Mouse (Mus musculus) forebrain, embryonic 11.5 days (tissue): ENCODE data around the gene Pld3. TPM values are rescaled to one million over a fixed set of nuclear protein-coding genes. Genes with fewer than 3 reads are reported as not detected.

Experiments used
- ATAC-seq: fragments of 200-750 bp; cut with Nextera tagmentation; replicated peaks from 2 replicates; pipeline ENCODE4 v1.8.0; 2017; ENCODE audit warnings: moderate TSS enrichment; ENCODE audit not compliant: low FRiP score
- DNase-seq: peaks from one replicate; pipeline ENCODE4 v3.0.0-alpha.2; 2017; ENCODE audit warnings: low spot score
- H3K27ac ChIP-seq: fragments of 300-500 bp; sonication (generic); 2 replicates; pipeline ENCODE4 v1.5.1; 2014; ENCODE audit warnings: low read depth, low read length
- H3K27me3 ChIP-seq: fragments of 300-500 bp; sonication (generic); 2 replicates; pipeline ENCODE4 v1.6.1; 2014; ENCODE audit warnings: mild to moderate bottlenecking, low read length, mixed read lengths; ENCODE audit not compliant: control insufficient read depth, insufficient read depth
- H3K36me3 ChIP-seq: fragments of 300-500 bp; sonication (generic); 2 replicates; pipeline ENCODE4 v1.6.1; 2014; ENCODE audit warnings: mild to moderate bottlenecking, low read length, moderate library complexity, mixed read lengths; ENCODE audit not compliant: control insufficient read depth, insufficient read depth
- H3K4me1 ChIP-seq: fragments of 300-500 bp; sonication (generic); replicated peaks from 2 replicates; pipeline ENCODE4 v1.6.1; 2014; ENCODE audit warnings: low read length, mixed read lengths; ENCODE audit not compliant: control insufficient read depth, insufficient read depth
- H3K4me2 ChIP-seq: fragments of 300-500 bp; sonication (generic); 2 replicates; pipeline ENCODE4 v1.6.1; 2014; ENCODE audit warnings: low read depth, mild to moderate bottlenecking, low read length, moderate library complexity, mixed read lengths; ENCODE audit not compliant: severe bottlenecking
- H3K4me3 ChIP-seq: fragments of 300-500 bp; sonication (generic); 2 replicates; pipeline ENCODE4 v1.5.1; 2014; ENCODE audit warnings: low read depth, low read length
- H3K9ac ChIP-seq: fragments of 300-500 bp; sonication (generic); 2 replicates; pipeline ENCODE4 v1.6.1; 2014; ENCODE audit warnings: low read length
- H3K9me3 ChIP-seq: fragments of 300-500 bp; sonication (generic); 2 replicates; pipeline ENCODE4 v1.6.1; 2016; ENCODE audit warnings: low read length, mixed read lengths; ENCODE audit not compliant: control insufficient read depth
- WGBS: fragments of 180-500 bp; shearing (Covaris S2); extraction: QIAGEN DNeasy Blood & Tissue Kit; methylation state at CpG from one replicate; pipeline ENCODE4 v1.1.7; 2014; 5-methylcytosine and 5-hydroxymethylcytosine counted together
- polyA plus RNA-seq: library from polyadenylated mRNA; unstranded; fragments of >200 nt; fragmentation: Nextera tagmentation; extraction: Ambion mirVana; gene quantifications from 2 replicates; pipeline ENCODE4 v1.2.1, GENCODE M21; 2014

Pld3 gene
- polyA plus RNA-seq, 1 experiment from 2014 or later, result 56.4 TPM

- Histone ChIP-seq H3K9ac (no peak overlapping the region), H3K9me3 (no peaks in the 10 kb centered on the region), H3K4me1 (no peaks in the 10 kb centered on the region), H3K4me3 (no peak overlapping the region), H3K27me3 (no peaks in the 10 kb centered on the region), H3K4me2 (no peak overlapping the region), H3K36me3 (no peaks in the 10 kb centered on the region), H3K27ac (no peak overlapping the region)
- DNase-seq, result peak; percentile 88
- 27% methylated on average over 10 of the region's 10 CpGs for WGBS
- peak; percentile 66; the same call in 1 of the 2 replicates for ATAC-seq
Measured at GRCm38 (mm10) chr7:27526039-27526827, 26.8 kb downstream of the Pld3 start.

- H3K9ac ChIP-seq, result no peak overlapping the region
- no peaks in the 10 kb centered on the region for H3K4me1 ChIP-seq
- ATAC-seq (no peak), DNase-seq (no peak)
- H3K36me3 ChIP-seq, result no peaks in the 10 kb centered on the region
- H3K27me3 ChIP-seq, result no peaks in the 10 kb centered on the region
- H3K27ac ChIP-seq, result no peak overlapping the region
- 93% methylated on average over 13 of the region's 13 CpGs for WGBS
- no peak overlapping the region for H3K4me2 ChIP-seq
- H3K4me3 ChIP-seq, result no peak overlapping the region
- H3K9me3 ChIP-seq, result no peaks in the 10 kb centered on the region
Measured at GRCm38 (mm10) chr7:27523805-27524204, 29.2 kb downstream of the Pld3 start.

DNA sequence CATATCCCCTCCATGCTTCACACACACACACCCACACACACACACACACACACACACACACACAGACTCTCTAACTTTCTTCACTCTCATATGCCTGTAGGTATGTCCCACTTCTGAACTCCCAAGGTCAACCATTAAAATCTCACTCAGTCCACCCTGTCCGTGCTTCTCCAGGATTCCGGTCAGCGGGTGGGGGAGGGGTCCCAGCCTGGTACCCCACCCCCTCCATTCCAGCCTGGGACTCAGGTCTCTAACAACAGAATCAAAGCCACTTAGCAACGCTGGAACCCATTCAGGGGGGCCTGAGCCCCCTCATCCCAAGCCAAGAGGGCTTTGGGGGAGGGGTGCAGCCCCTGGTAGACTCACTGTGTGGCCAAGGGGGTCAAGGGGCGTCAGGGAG, 30.1 kb downstream of the Pld3 start, which contains the start of gene Hipk4:
Gene Hipk4 (plus strand): TSS at position 301 of the 400 bp plus-strand sequence.
- DNase-seq, result no peak
- no peak for ATAC-seq
- WGBS, result 63% methylated on average over 5 of the region's 5 CpGs

GRCm38 (mm10) chr7:27520599-27520998, 32.4 kb downstream of the Pld3 start:
- no peak for ATAC-seq

More for the DNA sequence above, 30.1 kb downstream of the Pld3 start, which contains the start of gene Hipk4:
- H3K27ac ChIP-seq, result no peak within 1 kb of the TSS
- H3K9me3 ChIP-seq, result no peaks in the 10 kb centered on the region
- no peak within 1 kb of the TSS for H3K4me3 ChIP-seq
- no peaks in the 10 kb centered on the region for H3K36me3 ChIP-seq
- H3K27me3 ChIP-seq, result no peaks in the 10 kb centered on the region
- no peak within 1 kb of the TSS for H3K9ac ChIP-seq
- no peak within 1 kb of the TSS for H3K4me2 ChIP-seq
- no peaks in the 10 kb centered on the region for H3K4me1 ChIP-seq

DNA sequence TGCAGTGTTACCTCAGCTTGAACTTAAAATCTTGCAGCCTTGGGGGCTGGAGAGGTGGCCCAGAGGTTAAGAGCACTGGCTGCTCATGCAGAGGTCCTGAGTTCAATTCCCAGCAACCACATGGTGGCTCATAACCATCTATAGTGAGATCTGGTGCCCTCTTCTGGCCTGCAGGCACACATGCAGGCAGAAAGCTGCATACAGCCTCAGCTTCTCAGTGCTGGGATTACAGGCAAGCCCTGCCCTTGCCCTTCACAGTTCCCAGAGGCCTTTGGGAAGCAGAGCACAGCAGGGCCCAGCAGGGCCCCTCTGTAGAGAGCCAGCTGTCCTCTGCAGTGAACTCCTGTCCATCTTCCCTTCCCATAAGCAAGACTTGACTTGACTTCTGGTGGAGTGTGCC, 32.9 kb downstream of the Pld3 start:
- no peak overlapping the region for H3K9ac ChIP-seq
- ATAC-seq (no peak), DNase-seq (no peak)
- H3K27me3 ChIP-seq, result no peaks in the 10 kb centered on the region
- no peaks in the 10 kb centered on the region for H3K9me3 ChIP-seq
- no peak overlapping the region for H3K27ac ChIP-seq
- no peaks in the 10 kb centered on the region for H3K36me3 ChIP-seq
- H3K4me1 ChIP-seq, result no peaks in the 10 kb centered on the region
- H3K4me2 ChIP-seq, result no peak overlapping the region
- no peak overlapping the region for H3K4me3 ChIP-seq

More at GRCm38 (mm10) chr7:27520599-27520998, 32.4 kb downstream of the Pld3 start:
- Histone ChIP-seq H3K4me3 (no peak overlapping the region), H3K27ac (no peak overlapping the region), H3K4me1 (no peaks in the 10 kb centered on the region), H3K27me3 (no peaks in the 10 kb centered on the region), H3K9ac (no peak overlapping the region), H3K4me2 (no peak overlapping the region), H3K9me3 (no peaks in the 10 kb centered on the region), H3K36me3 (no peaks in the 10 kb centered on the region)
- 80% methylated on average over 1 of the region's 1 CpGs for WGBS
- DNase-seq, result no peak

GRCm38 (mm10) chr7:27518314-27518713, 34.7 kb downstream of the Pld3 start:
- H3K36me3 ChIP-seq, result no peaks in the 10 kb centered on the region
- WGBS, result 84% methylated on average over 9 of the region's 9 CpGs

GRCm38 (mm10) chr7:27514961-27515360, 38.1 kb downstream of the Pld3 start:
- Histone ChIP-seq H3K9me3 (no peaks in the 10 kb centered on the region), H3K4me2 (no peak overlapping the region), H3K27me3 (no peaks in the 10 kb centered on the region), H3K9ac (no peak overlapping the region), H3K36me3 (no peaks in the 10 kb centered on the region), H3K4me3 (no peak overlapping the region), H3K4me1 (no peaks in the 10 kb centered on the region), H3K27ac (no peak overlapping the region)
- no peak for ATAC-seq
- no peak for DNase-seq
- WGBS, result 78% methylated on average over 9 of the region's 9 CpGs

More at GRCm38 (mm10) chr7:27518314-27518713, 34.7 kb downstream of the Pld3 start:
- DNase-seq (no peak), ATAC-seq (no peak)
- Histone ChIP-seq H3K4me1 (no peaks in the 10 kb centered on the region), H3K27me3 (no peaks in the 10 kb centered on the region), H3K27ac (no peak overlapping the region), H3K4me3 (no peak overlapping the region), H3K4me2 (no peak overlapping the region), H3K9me3 (no peaks in the 10 kb centered on the region), H3K9ac (no peak overlapping the region)

DNA sequence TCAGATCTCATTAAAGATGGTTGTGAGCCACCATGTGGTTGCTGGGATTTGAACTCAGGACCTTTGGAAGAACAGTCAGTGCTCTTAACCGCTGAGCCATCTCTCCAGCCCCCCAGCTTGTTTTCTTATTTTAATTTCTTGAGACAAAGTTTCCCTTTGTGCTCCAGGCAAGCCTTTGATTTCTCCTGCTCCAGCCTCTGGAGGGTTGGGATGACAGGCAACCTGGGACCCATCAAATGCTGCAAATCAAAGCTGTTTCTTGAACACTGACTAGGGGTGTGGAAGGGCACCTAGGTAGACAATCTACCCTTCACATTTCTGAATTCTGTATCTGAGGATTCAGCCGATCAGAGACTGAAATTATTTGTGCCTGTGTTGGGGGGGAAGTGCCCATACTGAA, 42.2 kb downstream of the Pld3 start:
- WGBS, result 90% methylated on average over 2 of the region's 2 CpGs

DNA sequence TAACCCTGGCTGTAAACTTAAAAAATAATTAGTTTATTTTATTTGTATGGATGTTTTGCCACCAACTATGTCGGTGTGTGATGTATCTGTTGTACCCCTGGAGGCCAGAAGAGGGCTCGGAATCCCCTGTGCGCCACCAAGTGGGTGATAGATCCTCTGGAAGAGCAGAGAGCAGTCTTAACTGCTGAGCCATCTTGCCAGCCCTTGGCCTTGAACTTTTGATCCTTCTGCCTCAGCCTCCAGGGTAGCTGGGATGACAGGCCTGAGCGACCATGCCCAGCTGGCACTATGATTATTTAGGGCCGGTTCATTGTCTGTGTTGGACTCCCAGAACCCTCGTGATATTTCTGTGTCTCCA, 44.4 kb downstream of the Pld3 start:
- H3K9me3 ChIP-seq, result no peaks in the 10 kb centered on the region
- H3K27ac ChIP-seq, result no peak overlapping the region
- H3K9ac ChIP-seq, result no peak overlapping the region
- no peaks in the 10 kb centered on the region; the same call in 1 of the 2 replicates for H3K4me1 ChIP-seq
- ATAC-seq (peak; percentile 37), DNase-seq (peak; percentile 68)
- H3K36me3 ChIP-seq, result no peaks in the 10 kb centered on the region
- peak overlapping the region; percentile 40; the same call in 1 of the 2 replicates for H3K4me3 ChIP-seq
- no peaks in the 10 kb centered on the region for H3K27me3 ChIP-seq
- 21% methylated on average over 6 of the region's 6 CpGs for WGBS
- H3K4me2 ChIP-seq, result peak overlapping the region; percentile 55

More for the DNA sequence above, 42.2 kb downstream of the Pld3 start:
- no peak overlapping the region for H3K27ac ChIP-seq
- no peak overlapping the region for H3K4me2 ChIP-seq
- no peak overlapping the region for H3K9ac ChIP-seq
- no peak for ATAC-seq
- DNase-seq, result no peak
- no peaks in the 10 kb centered on the region for H3K36me3 ChIP-seq
- H3K27me3 ChIP-seq, result no peaks in the 10 kb centered on the region
- H3K9me3 ChIP-seq, result no peaks in the 10 kb centered on the region
- H3K4me3 ChIP-seq, result no peak overlapping the region
- H3K4me1 ChIP-seq, result no peaks in the 10 kb centered on the region; the same call in 1 of the 2 replicates
